Mouse (Mus musculus) left cerebral cortex, postnatal 25 days (tissue): ENCODE measurements at regions not wholly inside any gene's neighbourhood (a gene's known extent, or its start where the extent isn't known, plus 50 kb on each side); places are given as distances from the start of the nearest gene placed in this dataset.

Source experiments
- DNase-seq, 2 experiments: peaks; one replicate each; pipeline ENCODE4 v3.0.0; 2022; ENCODE audit warnings: low spot score in 2 of 2, mixed read lengths in 1 of 2
- intact Hi-C: fragments of 180-260 bp; cut with DNase I; formaldehyde crosslinking; loops from one replicate; pipeline ENCODE4 v1.15.1; 2025

DNA sequence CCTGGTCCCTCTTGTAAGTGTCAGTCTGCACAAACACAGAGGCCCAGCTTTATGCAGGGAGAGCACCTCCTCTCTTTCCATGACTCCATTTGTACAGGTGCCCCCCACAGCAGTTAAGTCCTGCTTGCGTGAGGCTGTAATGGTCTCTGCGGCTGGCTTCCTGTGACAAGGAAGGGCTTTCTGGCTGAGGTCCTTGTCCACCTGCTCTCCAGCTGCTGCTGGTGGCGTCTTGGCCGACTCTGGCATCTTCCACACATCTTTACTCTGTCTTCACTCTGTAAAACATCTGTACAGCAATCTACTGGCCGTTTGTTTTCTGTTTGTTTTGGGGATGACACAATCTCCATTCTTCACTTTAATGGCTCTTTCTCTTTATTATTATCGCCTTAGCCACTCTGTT, 60.8 kb downstream of the Rpusd4 start:
- intact Hi-C loops = no loop called here
- no peak for DNase-seq

DNA sequence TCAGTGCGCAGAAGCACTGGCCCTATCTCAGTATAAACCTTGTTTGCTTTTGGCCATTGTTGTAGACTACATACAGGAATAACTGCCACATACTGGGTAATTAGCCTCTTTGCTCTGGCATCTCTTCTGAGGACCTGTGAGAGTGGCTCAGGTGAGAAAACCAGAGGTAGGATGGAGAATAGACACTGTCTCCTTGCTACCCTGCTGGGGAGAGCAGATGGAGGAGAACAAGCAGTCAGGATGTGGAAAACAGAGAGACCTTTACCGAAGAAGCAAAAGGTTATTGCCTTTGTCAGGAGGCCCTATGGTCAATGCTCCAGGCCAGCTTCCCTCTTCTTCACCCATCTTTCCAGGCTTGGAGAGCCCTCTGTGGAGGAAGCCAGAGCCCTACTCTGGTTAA, 62.7 kb downstream of the Rpusd4 start:
- intact Hi-C loops = loop anchor here (5.0 kb wide), 1 partner anchor 72 kb away; no protein-coding TSS in a partner anchor
- no peak for DNase-seq

DNA sequence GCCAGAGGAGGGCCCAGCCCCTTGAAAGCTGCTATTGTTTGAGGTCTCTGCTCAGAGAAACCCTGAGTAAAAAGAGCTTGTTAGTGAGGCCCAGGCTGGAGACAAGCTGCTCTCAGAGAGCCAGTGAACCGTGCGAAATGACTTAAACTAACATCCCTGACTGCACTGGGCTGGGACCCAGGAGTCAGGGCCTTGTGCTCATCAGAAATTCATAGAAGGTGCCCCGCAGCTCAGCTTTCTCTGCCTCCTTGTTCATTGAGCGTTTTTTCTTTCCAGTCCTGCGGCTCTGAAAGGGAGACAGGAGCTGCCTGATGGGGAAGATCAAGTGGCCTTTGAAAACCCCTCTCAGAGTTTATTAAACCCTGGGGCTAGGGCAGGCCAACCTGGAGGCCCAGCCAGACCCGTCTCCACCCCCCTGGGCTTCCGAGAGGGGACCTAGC, 63.6 kb downstream of the Rpusd4 start:
- peak; percentile 39 to 56 for DNase-seq
- intact Hi-C loops = loop anchor here (5.0 kb wide), 1 partner anchor 71 kb away; no protein-coding TSS in a partner anchor

DNA sequence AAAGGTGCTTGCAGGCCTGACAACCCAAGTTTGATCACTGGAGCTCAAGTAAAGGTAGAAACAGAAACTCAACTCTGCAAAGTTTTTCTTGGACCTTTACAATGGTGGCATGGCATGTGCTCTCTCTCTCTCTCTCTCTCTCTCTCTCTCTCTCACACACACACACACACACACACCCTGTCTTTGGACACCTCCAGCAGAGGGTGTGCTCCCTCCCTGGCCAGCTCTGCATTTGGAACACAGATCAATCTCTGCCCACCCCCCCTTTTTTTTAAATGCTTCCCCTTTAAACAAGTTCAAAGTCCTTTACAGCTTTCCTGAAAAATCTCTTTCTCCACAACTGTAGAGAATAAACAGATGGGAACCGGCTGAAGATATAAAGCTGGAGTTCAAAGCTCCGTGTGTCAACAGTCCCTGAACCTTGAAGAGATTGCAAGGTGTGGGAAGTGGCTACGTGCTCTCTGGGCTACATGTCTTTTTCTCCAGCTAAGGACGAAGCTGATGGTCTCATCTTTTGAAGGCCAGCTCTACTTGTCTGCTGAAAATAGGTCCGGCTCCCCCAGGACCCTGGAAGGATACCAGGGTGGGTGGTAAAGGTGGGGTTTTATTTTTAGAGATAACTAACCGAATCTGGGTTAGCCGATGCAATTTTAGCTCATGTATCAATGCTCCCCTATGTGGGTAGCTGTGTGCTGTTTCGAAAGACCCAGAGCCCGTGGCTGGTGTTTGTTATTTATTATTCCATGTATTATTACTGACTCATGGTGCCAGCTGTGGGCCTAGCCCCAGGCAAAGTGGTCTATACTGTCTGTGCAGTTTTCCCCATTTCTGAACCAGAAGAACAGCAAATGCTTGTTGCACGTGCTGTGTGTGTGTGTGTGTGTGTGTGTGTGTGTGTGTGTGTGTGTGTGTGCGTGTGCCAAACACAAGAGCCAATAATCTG, 65.3 kb downstream of the Rpusd4 start:
- no peak for DNase-seq
- intact Hi-C loops = loop anchor here (5.0 kb wide), 1 partner anchor 69 kb away; no protein-coding TSS in a partner anchor

DNA sequence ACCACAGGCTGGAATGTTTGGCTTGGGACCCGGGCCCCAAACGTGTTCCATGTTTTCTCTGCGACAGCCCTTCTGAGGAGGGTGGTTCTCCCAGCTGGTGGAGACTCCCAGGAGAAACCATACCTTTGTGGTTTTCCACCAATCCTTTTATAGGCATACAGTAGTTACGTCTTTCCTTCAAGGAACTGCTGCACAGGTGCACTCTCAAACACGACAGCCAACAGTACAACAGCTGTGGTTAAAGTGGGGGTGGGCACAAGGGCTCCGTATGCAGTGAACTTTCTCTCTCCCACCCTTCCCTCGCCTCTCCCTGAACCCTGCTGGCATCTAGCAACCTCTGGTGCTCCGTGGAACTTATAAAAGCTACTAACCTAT, 66.0 kb downstream of the Rpusd4 start:
- intact Hi-C loops = loop anchor here (5.0 kb wide), 1 partner anchor 69 kb away; no protein-coding TSS in a partner anchor
- DNase-seq = no peak

DNA sequence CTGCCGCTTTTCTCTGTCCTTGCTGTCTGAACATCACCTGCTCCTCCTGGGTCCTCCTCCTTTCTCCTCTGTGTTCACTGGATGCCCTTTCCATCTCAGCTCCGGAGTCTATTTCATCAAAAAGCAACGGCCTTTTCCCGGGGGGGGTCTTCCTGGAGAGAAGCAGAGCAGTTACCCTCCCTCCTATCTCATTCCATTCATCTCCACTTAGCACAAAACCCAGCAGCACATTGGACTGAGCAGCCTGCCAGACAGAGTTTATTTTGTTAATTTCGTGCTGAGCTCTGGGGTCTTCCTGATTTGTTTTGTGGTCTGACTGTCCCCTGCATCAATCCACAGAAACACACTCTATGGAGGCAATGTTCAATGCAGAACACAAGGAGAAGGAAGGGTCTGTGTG, 66.9 kb downstream of the Rpusd4 start:
- DNase-seq = no peak
- intact Hi-C loops = loop anchor here (5.0 kb wide), 1 partner anchor 68 kb away; no protein-coding TSS in a partner anchor

DNA sequence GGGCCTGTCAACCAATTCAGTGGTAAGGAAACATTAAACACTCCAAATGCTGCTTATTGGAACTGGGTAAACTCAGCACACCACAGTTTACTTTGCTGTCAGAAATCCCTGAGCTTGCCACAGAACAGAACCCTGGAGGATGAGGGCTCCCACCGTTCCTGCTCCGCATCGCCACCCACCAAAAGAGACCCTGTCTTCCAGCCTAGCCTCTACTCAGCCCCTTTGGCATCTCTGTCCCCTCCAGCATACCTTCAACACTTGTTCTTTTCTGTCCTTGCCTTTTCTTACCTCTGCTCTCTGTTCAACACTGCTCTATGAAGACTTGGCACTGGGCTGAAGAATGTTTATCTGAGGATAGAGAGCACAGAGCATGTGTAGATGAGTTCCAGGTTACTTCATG, 67.5 kb downstream of the Rpusd4 start:
- DNase-seq = no peak
- intact Hi-C loops = no loop called here

DNA sequence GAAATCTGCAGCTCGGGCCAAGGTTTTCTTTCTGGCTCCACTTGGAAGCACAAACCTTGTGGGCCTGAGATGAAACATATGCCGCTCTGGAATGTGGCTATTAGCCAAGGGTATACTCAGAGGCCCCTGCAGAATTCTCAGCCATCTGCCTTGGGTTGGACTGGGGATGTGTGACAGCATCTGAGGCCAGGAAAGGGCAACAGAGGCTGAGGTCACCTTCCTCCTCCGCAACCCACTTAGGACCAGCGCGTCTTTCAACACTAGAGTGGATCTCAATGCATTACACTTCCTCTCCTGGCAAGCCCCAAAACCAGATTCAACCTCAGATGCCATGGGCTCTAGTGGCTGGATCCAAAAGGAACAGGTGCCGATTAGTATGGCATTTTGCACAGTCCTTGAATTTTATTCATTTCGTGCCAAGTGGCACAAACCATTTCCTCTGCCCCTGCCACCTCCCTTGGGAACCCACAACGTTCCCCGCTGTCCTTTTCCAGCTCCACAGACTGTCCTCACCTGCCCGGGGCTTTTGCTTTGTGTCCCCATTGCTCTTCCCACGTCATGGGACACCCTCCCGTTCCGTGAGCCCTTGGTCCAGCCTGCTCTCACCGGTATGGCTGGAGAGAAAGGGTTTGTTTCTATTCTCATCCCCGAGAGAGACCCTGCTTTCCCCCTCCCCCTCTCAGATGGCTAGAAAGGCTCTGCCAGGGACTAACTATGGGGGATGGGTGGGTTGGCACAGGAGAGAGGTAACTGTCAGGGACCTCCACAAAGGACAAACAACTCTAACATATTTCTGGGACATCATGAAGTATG, 68.4 kb downstream of the Rpusd4 start:
- no peak for DNase-seq
- intact Hi-C loops = no loop called here

DNA sequence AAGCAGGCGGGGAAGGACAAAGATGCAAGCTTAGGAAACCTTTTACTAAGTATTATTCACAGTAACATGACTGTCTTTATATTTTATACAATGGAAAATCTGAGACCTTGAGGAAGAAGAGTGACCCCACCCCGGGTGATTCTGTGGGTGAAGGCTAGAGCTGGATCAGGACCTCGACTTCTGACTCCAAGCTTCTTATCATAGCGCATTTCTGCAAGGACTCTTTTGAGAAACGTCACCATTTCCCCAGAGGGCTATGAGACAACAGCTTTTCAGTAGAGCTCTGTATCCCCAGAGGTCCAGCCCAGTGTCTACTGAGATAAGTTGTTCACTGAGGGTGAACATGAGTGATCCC, 69.0 kb downstream of the Rpusd4 start:
- DNase-seq = no peak
- intact Hi-C loops = no loop called here

DNA sequence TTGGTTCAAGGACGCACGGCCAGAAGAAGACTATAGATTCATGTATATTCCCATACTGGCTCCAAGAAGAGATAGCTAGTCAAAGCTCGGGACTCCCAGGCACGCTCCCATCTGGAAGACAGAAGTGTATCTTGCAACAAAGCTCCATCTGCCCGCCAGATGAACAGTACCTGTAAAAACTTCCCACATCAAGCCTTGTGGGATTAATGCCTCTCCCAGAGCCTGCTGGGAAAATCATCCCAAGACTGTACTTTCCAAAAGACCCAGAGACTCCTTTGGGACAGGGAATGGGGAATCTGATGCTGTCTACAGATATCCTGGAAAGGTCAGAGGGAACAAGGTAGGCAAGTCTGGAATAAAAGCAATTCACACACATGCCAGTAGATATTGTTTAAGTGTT, 71.2 kb downstream of the Rpusd4 start:
- intact Hi-C loops = no loop called here

DNA sequence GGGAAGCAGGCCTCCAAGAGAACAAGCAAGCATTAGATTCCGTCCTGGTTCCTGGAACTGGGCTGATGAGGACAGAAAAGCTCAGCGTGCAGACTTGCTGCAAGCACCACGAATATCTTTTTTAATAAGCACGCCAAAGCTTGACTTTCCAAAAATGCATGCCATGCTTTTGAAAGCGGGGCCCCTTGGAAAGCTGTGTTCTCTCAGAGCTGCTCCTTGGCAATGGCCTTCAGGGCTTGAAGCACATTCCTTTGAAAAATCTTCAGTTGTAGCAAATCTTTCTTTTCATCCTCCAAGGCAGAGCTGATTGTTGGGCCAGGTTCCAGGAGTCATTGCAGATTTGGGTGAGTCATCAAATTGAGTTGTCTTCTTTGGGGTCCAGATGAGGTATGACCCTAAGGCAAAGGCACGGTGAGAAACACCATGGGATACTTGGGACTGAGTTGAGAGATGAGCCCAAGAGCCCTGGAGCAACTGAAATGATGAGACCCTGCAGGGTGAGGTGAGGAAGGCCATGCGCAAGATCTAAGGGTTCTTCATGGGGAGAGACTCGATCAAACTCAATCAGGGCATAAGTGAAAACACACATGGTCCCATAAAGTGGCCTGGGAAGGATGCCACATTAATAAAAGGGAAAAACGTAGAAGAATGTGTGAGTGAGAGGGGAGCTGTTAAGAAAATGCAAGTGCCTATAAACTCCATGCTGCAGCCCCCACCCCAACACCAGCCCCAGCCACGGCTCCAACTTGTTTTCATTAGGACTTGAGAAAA, 72.0 kb downstream of the Rpusd4 start:
- DNase-seq = no peak
- intact Hi-C loops = no loop called here

More for the DNA sequence above, 71.2 kb downstream of the Rpusd4 start:
- DNase-seq = no peak

DNA sequence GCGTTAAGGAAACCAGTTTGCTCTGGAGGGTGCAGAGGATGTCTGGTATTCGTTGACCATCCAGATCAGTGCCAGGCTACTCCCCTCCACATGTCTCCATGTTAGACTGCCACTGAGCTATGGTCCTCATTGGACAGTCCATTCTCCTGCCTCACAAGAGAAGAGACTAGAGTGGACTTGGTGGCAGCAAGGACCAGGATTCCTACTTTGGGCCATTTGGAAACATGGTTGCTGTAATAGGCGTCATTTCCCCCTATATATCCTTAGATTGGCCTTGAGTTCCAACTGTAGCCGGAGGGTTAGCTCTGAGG, 72.6 kb downstream of the Rpusd4 start:
- intact Hi-C loops = no loop called here
- DNase-seq = no peak

DNA sequence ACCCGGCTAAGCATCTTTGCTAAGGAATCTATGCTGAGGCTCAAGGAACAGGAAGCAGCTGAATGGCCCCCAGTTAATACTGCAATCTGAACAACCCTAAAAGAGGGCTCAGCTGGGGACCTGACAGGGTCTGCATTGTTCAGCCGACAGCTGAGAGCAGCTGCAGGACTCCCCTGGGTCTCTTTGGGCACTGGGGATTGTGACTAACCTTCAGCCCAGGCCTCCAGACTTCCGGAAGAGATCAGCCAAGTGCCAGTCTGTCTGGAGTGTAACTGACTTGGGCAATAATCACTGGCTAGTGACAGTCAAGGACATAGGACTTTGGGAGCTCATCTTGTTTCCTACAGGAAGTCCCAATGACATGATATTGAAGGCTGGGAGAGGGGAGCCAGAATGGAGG, 73.1 kb downstream of the Rpusd4 start:
- intact Hi-C loops = no loop called here
- no peak for DNase-seq

DNA sequence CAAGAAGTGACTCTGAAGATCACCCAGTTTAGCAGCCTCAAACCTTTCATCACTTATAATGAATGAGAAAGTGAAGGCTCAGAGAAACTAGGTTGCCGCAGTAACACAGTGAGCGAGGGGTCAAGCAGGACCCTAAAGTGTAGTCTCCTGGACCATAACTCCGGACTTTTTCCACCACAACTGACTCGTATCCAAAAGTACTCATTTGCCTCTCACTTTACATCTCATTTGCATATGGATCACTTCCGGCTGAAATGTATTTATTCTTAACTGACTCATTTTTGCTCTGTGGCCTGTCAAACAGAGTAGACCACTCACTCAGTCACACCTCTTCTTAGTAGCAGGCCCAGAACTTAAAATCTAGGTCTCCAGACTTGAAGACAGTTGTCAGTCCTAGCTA, 73.7 kb downstream of the Rpusd4 start:
- intact Hi-C loops = no loop called here
- DNase-seq = no peak

DNA sequence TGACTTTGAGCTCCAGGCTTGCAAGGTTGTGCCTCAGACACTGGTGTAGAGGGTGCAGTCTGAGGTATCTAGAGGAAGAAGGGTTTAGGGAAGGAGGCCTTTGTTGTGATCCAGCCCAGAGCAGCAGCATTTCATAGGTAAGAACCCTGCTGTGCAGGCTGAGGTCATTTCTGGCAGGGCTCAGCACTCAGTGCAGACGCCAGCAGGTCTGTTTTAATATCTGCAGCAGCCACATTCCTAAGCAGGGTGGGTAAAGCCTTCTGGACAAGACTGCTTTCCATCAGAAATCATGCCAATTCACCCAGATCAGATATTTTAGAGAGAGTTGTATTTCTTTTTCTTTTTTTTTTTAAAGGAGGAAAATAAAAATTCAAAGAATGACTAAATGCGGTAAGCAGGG, 74.8 kb downstream of the Rpusd4 start:
- intact Hi-C loops = no loop called here

DNA sequence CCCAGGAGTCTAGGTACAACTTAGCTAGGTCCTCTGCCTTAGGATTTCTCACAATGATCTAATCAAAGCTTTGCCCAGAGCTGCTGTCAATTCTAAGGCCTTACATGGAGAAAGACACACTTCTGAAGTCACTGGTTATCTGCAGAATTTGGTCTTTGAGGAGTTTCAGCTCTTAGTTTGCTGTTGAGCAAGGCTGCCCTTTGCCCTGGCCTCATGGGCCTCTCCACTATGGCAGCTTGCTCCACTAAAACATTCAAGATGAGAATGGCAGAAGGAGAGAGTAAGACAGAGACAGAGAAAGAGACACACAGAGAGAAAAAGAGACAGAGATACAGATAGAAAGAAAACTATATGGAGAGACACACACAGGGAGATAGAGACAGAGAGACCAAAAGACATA, 75.7 kb downstream of the Rpusd4 start:
- no peak for DNase-seq
- intact Hi-C loops = no loop called here

More for the DNA sequence above, 74.8 kb downstream of the Rpusd4 start:
- no peak for DNase-seq

DNA sequence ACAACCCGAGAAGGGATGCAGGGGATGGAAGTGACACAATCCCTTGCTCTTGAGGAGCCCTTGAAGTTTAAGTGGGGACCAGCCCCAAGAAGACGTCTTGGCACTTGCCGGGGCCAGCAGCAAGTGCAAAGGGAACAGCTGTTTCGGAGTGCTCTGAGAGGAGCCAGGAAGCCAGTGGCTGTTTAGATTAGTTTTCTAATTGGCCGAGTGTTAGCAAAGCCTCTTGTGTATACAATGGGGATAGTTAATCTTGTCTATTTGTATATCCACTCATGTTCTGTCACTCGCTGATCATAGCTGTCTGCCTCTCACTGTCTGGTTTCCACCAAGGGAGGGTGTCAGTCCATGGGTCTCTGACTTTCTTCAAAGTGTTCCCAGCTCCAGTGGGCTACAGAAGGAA, 76.6 kb upstream of the Cdon start:
- intact Hi-C loops = no loop called here
- DNase-seq = no peak

DNA sequence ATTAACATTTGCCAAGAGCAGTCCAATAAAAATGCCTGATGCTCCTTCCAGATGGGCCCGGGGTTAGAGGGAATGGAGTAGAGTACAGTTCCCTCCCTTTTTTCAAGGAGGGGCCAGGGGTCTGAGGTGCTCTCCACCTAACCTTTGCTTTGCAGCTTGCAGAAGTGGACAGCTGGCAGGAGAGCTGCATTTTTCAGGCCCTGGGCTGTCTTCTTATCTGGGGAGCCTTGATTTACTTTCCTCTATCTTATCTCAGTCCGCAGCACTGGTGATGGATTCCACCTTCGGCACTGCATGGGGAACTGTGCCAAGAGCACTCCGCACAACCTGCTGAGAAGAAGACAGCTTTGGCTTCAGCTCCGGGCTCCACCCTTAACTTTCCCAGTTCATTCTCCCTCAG, 74.5 kb upstream of the Cdon start:
- DNase-seq = no peak
- intact Hi-C loops = no loop called here

DNA sequence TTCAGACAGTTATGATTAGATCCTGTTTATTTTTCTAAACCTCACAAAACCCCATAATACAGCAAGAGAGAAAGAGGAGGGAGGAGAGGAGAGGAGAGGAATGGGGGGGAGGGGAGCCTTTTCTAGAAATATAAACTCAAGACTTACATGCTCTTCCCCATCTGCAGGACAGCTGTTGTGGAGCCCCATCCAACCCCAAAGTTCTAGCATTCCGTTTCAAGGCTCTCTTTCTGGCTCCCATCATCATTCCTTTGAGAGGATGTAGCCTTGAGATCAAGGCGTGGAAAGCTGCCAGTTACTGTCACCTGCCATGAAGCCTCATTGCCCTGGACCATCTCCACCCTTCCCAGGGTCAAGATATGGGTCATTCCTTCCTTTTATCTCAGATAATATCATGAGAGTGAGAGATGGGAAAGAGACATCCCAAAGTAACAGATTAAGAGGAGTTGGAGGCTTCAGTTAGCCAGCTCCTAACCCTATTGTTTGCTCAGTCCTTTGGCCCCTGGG, 70.8 kb upstream of the Cdon start:
- DNase-seq = no peak
- intact Hi-C loops = no loop called here

DNA sequence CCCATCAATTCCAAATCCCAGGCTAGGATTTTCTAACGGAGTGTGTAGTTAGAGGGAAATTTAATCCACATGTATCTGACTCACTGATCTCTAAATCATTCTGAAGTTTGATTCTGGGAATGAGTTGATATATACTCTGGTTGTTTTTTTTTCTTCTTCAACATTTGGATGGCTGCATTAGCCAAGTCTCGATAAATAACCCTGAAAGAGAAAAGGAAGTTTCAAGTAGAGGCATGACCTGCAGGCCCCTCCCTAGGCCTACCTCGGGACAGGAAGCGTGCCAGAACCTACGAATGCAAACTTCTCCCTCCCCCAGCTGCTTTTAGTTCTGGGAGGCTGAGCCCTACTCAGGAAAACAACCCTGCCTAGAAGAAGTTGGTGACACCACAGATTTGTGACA, 69.4 kb upstream of the Cdon start:
- DNase-seq = no peak
- intact Hi-C loops = no loop called here
